Mouse (Mus musculus) embryonic facial prominence, embryonic 15.5 days (tissue): Measurements from ENCODE around the gene Tmem132d. TPM values are rescaled to one million over a fixed set of nuclear protein-coding genes. Genes with fewer than 3 reads are reported as not detected.

Experiments
- ATAC-seq: fragments of 200-750 bp; cut with Nextera tagmentation; 2 replicates; pipeline ENCODE4 v1.8.0; 2017; ENCODE audit warnings: low read depth, moderate TSS enrichment; ENCODE audit not compliant: insufficient number of reproducible peaks, low FRiP score, low TSS enrichment
- H3K27ac ChIP-seq: fragments of 300-500 bp; sonication (generic); replicated peaks from 2 replicates; pipeline ENCODE4 v1.5.1; 2015; ENCODE audit warnings: mild to moderate bottlenecking, inconsistent platforms
- H3K27me3 ChIP-seq: fragments of 300-500 bp; sonication (generic); 2 replicates; pipeline ENCODE4 v1.6.1; 2015; ENCODE audit warnings: inconsistent platforms
- H3K36me3 ChIP-seq: fragments of 300-500 bp; sonication (generic); 2 replicates; pipeline ENCODE4 v1.6.1; 2015; ENCODE audit warnings: mild to moderate bottlenecking, inconsistent platforms
- H3K4me1 ChIP-seq: fragments of 300-500 bp; sonication (generic); 2 replicates; pipeline ENCODE4 v1.6.1; 2015; ENCODE audit warnings: inconsistent platforms
- H3K4me2 ChIP-seq: fragments of 300-500 bp; sonication (generic); replicated peaks from 2 replicates; pipeline ENCODE4 v1.6.1; 2015; ENCODE audit warnings: mild to moderate bottlenecking, inconsistent platforms
- H3K4me3 ChIP-seq: fragments of 300-500 bp; sonication (generic); replicated peaks from 2 replicates; pipeline ENCODE4 v1.5.1; 2015; ENCODE audit warnings: mild to moderate bottlenecking, inconsistent platforms
- H3K9ac ChIP-seq: fragments of 300-500 bp; sonication (generic); 2 replicates; pipeline ENCODE4 v1.6.1; 2015; ENCODE audit warnings: inconsistent platforms
- H3K9me3 ChIP-seq: fragments of 300-500 bp; sonication (generic); replicated peaks from 2 replicates; pipeline ENCODE4 v1.6.1; 2016; ENCODE audit warnings: inconsistent platforms
- WGBS: fragments of 180-500 bp; shearing (Covaris S2); methylation state at CpG from one replicate; pipeline ENCODE4 v1.1.7; 2015; 5-methylcytosine and 5-hydroxymethylcytosine counted together
- polyA plus RNA-seq: library from polyadenylated mRNA; unstranded; fragments of >200 nt; fragmentation: Nextera tagmentation; extraction: Ambion mirVana; gene quantifications from 2 replicates; pipeline ENCODE4 v1.2.1, GENCODE M21; 2015

Gene Tmem132d
- polyA plus RNA-seq, 1 experiment from 2014 or later, result 1.8 TPM

GRCm38 (mm10) chr5:127831791-127832190 is 601.1 kb downstream of the Tmem132d start:
- ATAC-seq, result no peak
- Histone ChIP-seq H3K36me3 (no peaks in the 10 kb centered on the region), H3K4me2 (no peak overlapping the region), H3K9me3 (no peaks in the 10 kb centered on the region), H3K4me3 (no peak overlapping the region), H3K27me3 (no peaks in the 10 kb centered on the region), H3K9ac (no peak overlapping the region), H3K27ac (no peak overlapping the region), H3K4me1 (no peaks in the 10 kb centered on the region)
- WGBS, result 83% methylated on average over 2 of the region's 2 CpGs

DNA sequence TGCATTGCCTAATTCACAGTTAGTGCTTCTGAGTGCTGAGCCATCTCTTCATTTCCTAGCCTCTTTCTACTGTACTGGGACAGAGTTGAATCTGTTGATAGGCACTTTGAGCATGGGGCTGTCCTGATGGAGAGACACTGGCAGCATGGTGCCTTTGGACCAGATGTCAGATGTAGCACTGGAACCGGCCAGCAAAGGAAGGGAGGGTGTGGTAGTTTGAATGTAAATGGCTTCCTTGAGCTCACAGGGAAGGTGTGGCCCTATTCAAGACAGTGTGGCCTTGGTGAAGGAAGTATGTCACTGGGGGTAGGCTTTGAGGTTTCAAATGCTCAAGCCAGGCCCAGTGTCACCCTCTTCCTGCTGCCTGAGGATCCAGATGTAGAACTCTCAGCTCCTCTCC is 602.0 kb downstream of the Tmem132d start:
- WGBS, result 82% methylated on average over 1 of the region's 1 CpGs
- no peak for ATAC-seq
- Histone ChIP-seq H3K4me2 (no peak overlapping the region), H3K4me1 (no peaks in the 10 kb centered on the region), H3K9me3 (no peaks in the 10 kb centered on the region), H3K36me3 (no peaks in the 10 kb centered on the region), H3K9ac (no peak overlapping the region), H3K4me3 (no peak overlapping the region), H3K27me3 (no peaks in the 10 kb centered on the region), H3K27ac (no peak overlapping the region)

GRCm38 (mm10) chr5:127828756-127829155 is 604.1 kb downstream of the Tmem132d start:
- no peak overlapping the region for H3K4me3 ChIP-seq
- no peak for ATAC-seq
- H3K4me1 ChIP-seq, result no peaks in the 10 kb centered on the region
- no peak overlapping the region for H3K9ac ChIP-seq
- no peaks in the 10 kb centered on the region for H3K9me3 ChIP-seq
- no peak overlapping the region for H3K4me2 ChIP-seq
- 88% methylated on average over 6 of the region's 6 CpGs for WGBS
- no peak overlapping the region for H3K27ac ChIP-seq
- no peaks in the 10 kb centered on the region for H3K36me3 ChIP-seq
- H3K27me3 ChIP-seq, result no peaks in the 10 kb centered on the region

GRCm38 (mm10) chr5:127821960-127822359 is 610.9 kb downstream of the Tmem132d start:
- ATAC-seq, result no peak
- H3K4me1 ChIP-seq, result no peaks in the 10 kb centered on the region
- H3K27me3 ChIP-seq, result no peaks in the 10 kb centered on the region
- H3K27ac ChIP-seq, result no peak overlapping the region
- no peaks in the 10 kb centered on the region for H3K36me3 ChIP-seq
- H3K4me2 ChIP-seq, result no peak overlapping the region
- WGBS, result 27% methylated on average over 1 of the region's 1 CpGs
- no peaks in the 10 kb centered on the region for H3K9me3 ChIP-seq
- no peak overlapping the region for H3K9ac ChIP-seq
- H3K4me3 ChIP-seq, result no peak overlapping the region

DNA sequence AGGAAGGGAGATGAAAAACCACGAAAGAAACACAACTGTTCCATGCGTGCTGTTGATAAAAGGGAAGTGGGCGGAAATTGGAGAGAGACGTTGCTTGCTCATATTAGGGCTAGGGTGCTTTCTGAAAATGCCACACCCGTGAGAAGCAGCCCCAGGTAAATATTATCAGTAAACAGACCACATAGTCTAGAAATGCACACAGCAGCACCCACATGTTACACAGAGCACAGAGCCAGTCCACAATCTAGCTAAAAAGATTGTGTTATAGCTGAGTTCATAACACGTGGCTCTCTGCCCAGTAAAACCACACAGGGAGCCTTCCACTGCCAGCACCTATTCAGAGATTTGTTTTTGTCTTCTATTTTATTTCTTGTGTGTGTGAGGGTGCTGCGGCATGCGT is 617.6 kb downstream of the Tmem132d start:
- WGBS, result 79% methylated on average over 8 of the region's 8 CpGs

DNA sequence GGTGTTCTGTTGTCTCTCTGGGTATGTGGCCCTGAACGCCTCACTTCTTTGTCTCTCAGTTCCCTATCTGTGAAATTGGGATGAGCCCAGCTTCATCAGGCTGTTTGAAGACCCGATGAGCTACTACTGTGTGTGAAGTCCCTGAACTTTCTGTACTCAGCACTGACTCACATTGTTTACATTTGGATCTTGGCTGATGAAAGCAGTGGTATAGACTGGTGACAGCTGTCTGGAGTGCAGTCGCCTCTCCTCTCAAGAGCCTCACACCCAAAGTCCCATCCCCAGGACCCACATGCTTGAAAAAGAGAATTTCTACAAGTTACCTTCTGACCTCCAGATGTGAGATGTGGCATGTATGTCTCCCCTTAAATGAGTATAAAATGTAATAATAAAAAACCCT is 625.5 kb downstream of the Tmem132d start:
- H3K4me1 ChIP-seq, result no peaks in the 10 kb centered on the region
- H3K9me3 ChIP-seq, result no peaks in the 10 kb centered on the region
- no peak overlapping the region for H3K9ac ChIP-seq
- no peaks in the 10 kb centered on the region for H3K36me3 ChIP-seq
- ATAC-seq, result no peak
- no peak overlapping the region for H3K27ac ChIP-seq
- no peak overlapping the region for H3K4me2 ChIP-seq
- no peak overlapping the region for H3K4me3 ChIP-seq
- WGBS, result 61% methylated on average over 3 of the region's 3 CpGs
- H3K27me3 ChIP-seq, result no peaks in the 10 kb centered on the region

More for the DNA sequence above, 617.6 kb downstream of the Tmem132d start:
- ATAC-seq, result no peak
- Histone ChIP-seq H3K4me3 (no peak overlapping the region), H3K4me1 (no peaks in the 10 kb centered on the region), H3K27me3 (no peaks in the 10 kb centered on the region), H3K4me2 (no peak overlapping the region), H3K27ac (no peak overlapping the region), H3K9me3 (no peaks in the 10 kb centered on the region), H3K36me3 (no peaks in the 10 kb centered on the region), H3K9ac (no peak overlapping the region)

DNA sequence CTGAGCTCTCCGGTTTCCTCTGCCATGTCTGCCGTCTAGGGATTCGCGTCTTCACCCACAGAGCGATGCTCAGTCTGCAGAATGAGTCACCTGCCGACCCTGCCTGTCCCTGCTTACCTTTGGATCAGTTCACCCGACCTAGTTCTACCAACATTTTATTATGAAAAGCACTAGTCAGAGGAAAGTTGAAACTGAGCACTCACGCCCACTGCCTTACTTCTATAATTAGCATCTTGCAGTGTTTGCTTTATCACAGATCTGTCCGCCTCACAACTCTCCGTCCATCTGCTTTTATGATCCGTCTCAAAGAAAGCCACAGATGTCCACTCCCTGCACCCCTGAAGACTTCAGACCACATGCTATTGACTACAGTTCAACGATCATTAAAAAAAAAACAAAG is 626.0 kb downstream of the Tmem132d start:
- 82% methylated on average over 12 of the region's 12 CpGs for WGBS

GRCm38 (mm10) chr5:127800907-127801306 is 632.0 kb downstream of the Tmem132d start:
- H3K4me3 ChIP-seq, result no peak overlapping the region
- no peaks in the 10 kb centered on the region for H3K27me3 ChIP-seq
- no peaks in the 10 kb centered on the region for H3K9me3 ChIP-seq
- no peaks in the 10 kb centered on the region for H3K4me1 ChIP-seq
- WGBS, result 57% methylated on average over 4 of the region's 4 CpGs
- no peak overlapping the region for H3K4me2 ChIP-seq
- H3K36me3 ChIP-seq, result no peaks in the 10 kb centered on the region
- H3K9ac ChIP-seq, result no peak overlapping the region
- no peak overlapping the region for H3K27ac ChIP-seq
- ATAC-seq, result no peak

More for the DNA sequence above, 626.0 kb downstream of the Tmem132d start:
- ATAC-seq, result no peak
- Histone ChIP-seq H3K4me1 (no peaks in the 10 kb centered on the region), H3K36me3 (no peaks in the 10 kb centered on the region), H3K27me3 (no peaks in the 10 kb centered on the region), H3K9ac (no peak overlapping the region), H3K9me3 (no peaks in the 10 kb centered on the region), H3K27ac (no peak overlapping the region), H3K4me2 (no peak overlapping the region), H3K4me3 (no peak overlapping the region)

GRCm38 (mm10) chr5:127781221-127781620 is 651.7 kb downstream of the Tmem132d start:
- H3K36me3 ChIP-seq, result no peaks in the 10 kb centered on the region
- WGBS, result 63% methylated on average over 5 of the region's 5 CpGs
- no peaks in the 10 kb centered on the region for H3K9me3 ChIP-seq
- no peak overlapping the region for H3K4me3 ChIP-seq
- H3K9ac ChIP-seq, result no peak overlapping the region
- ATAC-seq, result no peak
- H3K27me3 ChIP-seq, result no peaks in the 10 kb centered on the region
- no peaks in the 10 kb centered on the region for H3K4me1 ChIP-seq
- no peak overlapping the region for H3K4me2 ChIP-seq
- H3K27ac ChIP-seq, result no peak overlapping the region

GRCm38 (mm10) chr5:127775749-127776148 is 657.1 kb downstream of the Tmem132d start:
- no peak overlapping the region for H3K4me2 ChIP-seq
- no peaks in the 10 kb centered on the region for H3K4me1 ChIP-seq
- WGBS, result 54% methylated on average over 7 of the region's 7 CpGs
- no peaks in the 10 kb centered on the region for H3K36me3 ChIP-seq
- H3K27ac ChIP-seq, result no peak overlapping the region
- ATAC-seq, result peak; percentile 60; the same call in 1 of the 2 replicates
- no peaks in the 10 kb centered on the region for H3K27me3 ChIP-seq
- H3K9me3 ChIP-seq, result no peaks in the 10 kb centered on the region
- H3K9ac ChIP-seq, result no peak overlapping the region
- no peak overlapping the region for H3K4me3 ChIP-seq

- Histone ChIP-seq H3K36me3 (no peaks in the 10 kb centered on the region), H3K4me2 (no peak overlapping the region), H3K4me1 (no peaks in the 10 kb centered on the region), H3K27ac (no peak overlapping the region), H3K9ac (no peak overlapping the region), H3K27me3 (no peaks in the 10 kb centered on the region), H3K9me3 (no peaks in the 10 kb centered on the region; the same call in 1 of the 2 replicates), H3K4me3 (no peak overlapping the region)
- WGBS, result 68% methylated on average over 4 of the region's 4 CpGs
- no peak for ATAC-seq
Observed at GRCm38 (mm10) chr5:127758576-127758975, 674.3 kb downstream of the Tmem132d start.

DNA sequence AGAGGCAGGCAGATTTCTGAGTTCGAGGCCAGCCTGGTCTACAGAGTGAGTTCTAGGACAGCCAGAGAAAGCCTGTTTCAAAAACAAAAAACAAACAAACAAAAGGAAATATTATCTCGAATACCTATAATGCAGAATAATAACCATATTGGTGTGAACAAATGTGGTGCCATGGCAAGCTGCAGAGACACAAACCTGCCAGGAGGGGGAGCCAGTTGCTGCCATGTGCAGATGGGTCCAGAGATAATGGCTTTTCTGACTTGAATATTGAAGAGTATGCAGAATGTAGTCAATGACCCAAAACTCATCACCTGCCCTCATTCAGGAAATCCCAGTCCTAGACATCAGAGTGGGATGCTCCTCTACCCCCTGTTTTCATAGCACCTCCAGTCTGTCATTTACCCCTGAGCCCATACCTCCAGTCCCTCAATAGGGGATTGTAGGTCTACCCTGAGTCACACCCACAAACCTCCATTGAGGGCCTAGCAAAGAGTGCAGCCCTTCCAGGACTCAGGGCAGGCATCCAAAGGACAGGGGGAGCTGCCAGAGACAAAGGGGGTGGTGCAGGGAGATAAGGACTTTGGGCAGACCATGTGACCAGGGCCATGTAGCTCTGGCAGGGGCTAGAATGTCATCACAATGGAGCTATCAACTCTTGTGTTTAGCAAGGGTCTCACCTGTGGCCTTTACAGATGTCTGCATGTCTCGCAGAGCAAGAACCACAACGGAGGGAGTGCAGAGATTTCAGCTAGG is 676.0 kb downstream of the Tmem132d start:
- no peak overlapping the region for H3K27ac ChIP-seq
- H3K9ac ChIP-seq, result no peak overlapping the region
- no peaks in the 10 kb centered on the region; the same call in 1 of the 2 replicates for H3K9me3 ChIP-seq
- H3K36me3 ChIP-seq, result no peaks in the 10 kb centered on the region
- no peak for ATAC-seq
- H3K27me3 ChIP-seq, result no peaks in the 10 kb centered on the region
- 83% methylated on average over 4 of the region's 4 CpGs for WGBS
- H3K4me1 ChIP-seq, result 0 out of 2 replicates have a peak, but pooled peaks cover 2% of the 10 kb centered on the region
- H3K4me3 ChIP-seq, result no peak overlapping the region
- no peak overlapping the region for H3K4me2 ChIP-seq
